Mouse (Mus musculus): ENCODE results near the gene Smad3.

Gene Smad3

GRCm38 (mm10) chr9:63718735-63719358, 38.9 kb downstream of the Smad3 start:
- no peak for DNase-seq

- no peak for DNase-seq
Measured at GRCm38 (mm10) chr9:63718170-63718569, 39.6 kb downstream of the Smad3 start.

GRCm38 (mm10) chr9:63717474-63718005, 40.3 kb downstream of the Smad3 start:
- no peak for DNase-seq

- DNase-seq, result no peak
Measured at GRCm38 (mm10) chr9:63716150-63717138, 41.4 kb downstream of the Smad3 start.

GRCm38 (mm10) chr9:63714572-63714971, 43.2 kb downstream of the Smad3 start:
- no peak for DNase-seq

- peak in 1 of 2 experiments; percentile 31 for DNase-seq
Measured at GRCm38 (mm10) chr9:63712838-63713237, 45.0 kb downstream of the Smad3 start.

GRCm38 (mm10) chr9:63711580-63712230, 46.1 kb downstream of the Smad3 start:
- DNase-seq, result no peak

GRCm38 (mm10) chr9:63709857-63710256, 47.9 kb downstream of the Smad3 start:
- no peak for DNase-seq

GRCm38 (mm10) chr9:63709266-63709665, 48.5 kb downstream of the Smad3 start:
- no peak for DNase-seq

GRCm38 (mm10) chr9:63707816-63708588, 49.8 kb downstream of the Smad3 start:
- DNase-seq, result no peak

GRCm38 (mm10) chr9:63706152-63706733, 51.6 kb downstream of the Smad3 start:
- DNase-seq, result peak; percentile 59 to 73

GRCm38 (mm10) chr9:63704979-63705751, 52.6 kb downstream of the Smad3 start:
- DNase-seq, result no peak

GRCm38 (mm10) chr9:63704131-63704530, 53.7 kb downstream of the Smad3 start:
- no peak for DNase-seq

- DNase-seq, result no peak
Measured at GRCm38 (mm10) chr9:63703236-63703785, 54.5 kb downstream of the Smad3 start.

- DNase-seq, result no peak
Measured at GRCm38 (mm10) chr9:63702502-63703013, 55.2 kb downstream of the Smad3 start.

- DNase-seq, result no peak
Measured at GRCm38 (mm10) chr9:63701957-63702309, 55.9 kb downstream of the Smad3 start.

- peak in 1 of 2 experiments; percentile 35 for DNase-seq
Measured at GRCm38 (mm10) chr9:63701258-63701956, 56.4 kb downstream of the Smad3 start.

GRCm38 (mm10) chr9:63699145-63699544, 58.6 kb downstream of the Smad3 start:
- peak; percentile 60 to 72 for DNase-seq

GRCm38 (mm10) chr9:63698320-63699045, 59.3 kb downstream of the Smad3 start:
- no peak for DNase-seq
